Mouse (Mus musculus) adrenal gland, adult 8-10 months (tissue): ENCODE data around the gene Zfp110. TPM values are rescaled to one million over a fixed set of nuclear protein-coding genes. Genes with fewer than 3 reads are reported as not detected.
"Not testable (repeated sequence)": the region's sequence is repeated elsewhere in the genome, so short reads cannot be mapped to it uniquely, and the experiment has no call there.

Experiments
- DNase-seq: peaks from one replicate; pipeline ENCODE4 v3.0.0; 2022
- total RNA-seq, 4 experiments: library from RNA; stranded (reverse); gene quantifications; 2 replicates each; pipeline ENCODE4 v1.2.4; 2022

Gene Zfp110
- total RNA-seq, result 10 to 100 TPM; 23.0 to 30.1 (median 25.8) TPM

- DNase-seq, result peak; percentile 88
Measured at GRCm38 (mm10) chr7:12834162-12835120, at the start of gene Zfp110. TSS of gene Zfp110 (plus strand) at chr7:12834761.

GRCm38 (mm10) chr7:12787333-12787732 is 47.2 kb upstream of the Zfp110 start:
- DNase-seq, result no peak

GRCm38 (mm10) chr7:12788025-12788424 is 46.5 kb upstream of the Zfp110 start:
- DNase-seq, result no peak

- DNase-seq, result not testable (repeated sequence)
Measured at GRCm38 (mm10) chr7:12792624-12793023, 41.9 kb upstream of the Zfp110 start.

- no peak for DNase-seq
Measured at GRCm38 (mm10) chr7:12797971-12798370, 36.6 kb upstream of the Zfp110 start.

- DNase-seq, result no peak
Measured at GRCm38 (mm10) chr7:12799554-12799953, 35.0 kb upstream of the Zfp110 start.

GRCm38 (mm10) chr7:12802866-12803726 is 31.5 kb upstream of the Zfp110 start, which contains the start of gene Zscan18:
TSS of gene Zscan18 (minus strand) at chr7:12803635.
- peak; percentile 72 for DNase-seq

- no peak for DNase-seq
Measured at GRCm38 (mm10) chr7:12803727-12804071, 30.9 kb upstream of the Zfp110 start.

- DNase-seq, result no peak
Measured at GRCm38 (mm10) chr7:12815566-12815965, 19.0 kb upstream of the Zfp110 start.

GRCm38 (mm10) chr7:12818521-12819295 is 15.9 kb upstream of the Zfp110 start, which contains the start of gene Zfp329:
TSS of gene Zfp329 (minus strand) at chr7:12818858.
- peak; percentile 84 for DNase-seq

- DNase-seq, result no peak
Measured at GRCm38 (mm10) chr7:12835193-12835671, 671 bp downstream of the Zfp110 start.

- DNase-seq, result no peak
Measured at GRCm38 (mm10) chr7:12835779-12836178, 1.2 kb downstream of the Zfp110 start.

- DNase-seq, result no peak
Measured at GRCm38 (mm10) chr7:12874301-12874700, 39.7 kb downstream of the Zfp110 start.

- DNase-seq, result no peak
Measured at GRCm38 (mm10) chr7:12880036-12880435, 45.5 kb downstream of the Zfp110 start.

- not testable (repeated sequence) for DNase-seq
Measured at GRCm38 (mm10) chr7:12880497-12880896, 45.9 kb downstream of the Zfp110 start.

- DNase-seq, result peak; percentile 93
Measured at GRCm38 (mm10) chr7:12880911-12881660, 46.5 kb downstream of the Zfp110 start, which contains the start of gene Zfp128. TSS of gene Zfp128 (plus strand) at chr7:12881177.

GRCm38 (mm10) chr7:12886563-12887266 is 52.2 kb downstream of the Zfp110 start:
- DNase-seq, result no peak

GRCm38 (mm10) chr7:12887585-12887984 is 53.0 kb downstream of the Zfp110 start:
- no peak for DNase-seq

GRCm38 (mm10) chr7:12890928-12891327 is 56.4 kb downstream of the Zfp110 start:
- DNase-seq, result no peak

- DNase-seq, result no peak
Measured at GRCm38 (mm10) chr7:12891334-12891733, 56.8 kb downstream of the Zfp110 start.
